Mouse (Mus musculus): ENCODE data around the gene Ankfn1. TPM values are rescaled to one million over a fixed set of nuclear protein-coding genes. Genes with fewer than 3 reads are reported as not detected.

The Ankfn1 gene
- polyA plus RNA-seq, 1 experiment = not detected

GRCm38 (mm10) chr11:89500961-89501360 is 276.5 kb downstream of the Ankfn1 start:
- Histone ChIP-seq H3K4me3 (ENCODE audit: insufficient read depth, low read depth, low read length) (no peak overlapping the region), H3K4me1 (ENCODE audit: control insufficient read depth, insufficient read depth, insufficient read length, low read length) (no peaks in the 10 kb centered on the region), H3K27ac (replicated peaks; ENCODE audit: low read depth, low read length) (no peak overlapping the region)

GRCm38 (mm10) chr11:89481084-89481483 is 296.4 kb downstream of the Ankfn1 start:
- no peaks in the 10 kb centered on the region for H3K4me1 ChIP-seq (ENCODE audit: control insufficient read depth, insufficient read depth, insufficient read length, low read length)
- H3K27ac ChIP-seq (replicated peaks; ENCODE audit: low read depth, low read length) = no peak overlapping the region
- H3K4me3 ChIP-seq (ENCODE audit: insufficient read depth, low read depth, low read length) = no peak overlapping the region

GRCm38 (mm10) chr11:89476927-89477326 is 300.5 kb downstream of the Ankfn1 start:
- H3K27ac ChIP-seq (replicated peaks; ENCODE audit: low read depth, low read length) = no peak overlapping the region
- no peaks in the 10 kb centered on the region for H3K4me1 ChIP-seq (ENCODE audit: control insufficient read depth, insufficient read depth, insufficient read length, low read length)
- no peak overlapping the region for H3K4me3 ChIP-seq (ENCODE audit: insufficient read depth, low read depth, low read length)

GRCm38 (mm10) chr11:89476047-89476446 is 301.4 kb downstream of the Ankfn1 start:
- H3K27ac ChIP-seq (replicated peaks; ENCODE audit: low read depth, low read length) = no peak overlapping the region
- no peak overlapping the region for H3K4me3 ChIP-seq (ENCODE audit: insufficient read depth, low read depth, low read length)
- no peaks in the 10 kb centered on the region for H3K4me1 ChIP-seq (ENCODE audit: control insufficient read depth, insufficient read depth, insufficient read length, low read length)

- no peak overlapping the region for H3K4me3 ChIP-seq (ENCODE audit: insufficient read depth, low read depth, low read length)
- no peak overlapping the region for H3K27ac ChIP-seq (replicated peaks; ENCODE audit: low read depth, low read length)
These were observed 304.6 kb downstream of the Ankfn1 start for GRCm38 (mm10) chr11:89472871-89473270.

GRCm38 (mm10) chr11:89465381-89465780 is 312.1 kb downstream of the Ankfn1 start:
- Histone ChIP-seq H3K4me3 (ENCODE audit: insufficient read depth, low read depth, low read length) (no peak overlapping the region), H3K27ac (replicated peaks; ENCODE audit: low read depth, low read length) (no peak overlapping the region), H3K4me1 (ENCODE audit: control insufficient read depth, insufficient read depth, insufficient read length, low read length) (no peaks in the 10 kb centered on the region)

More at GRCm38 (mm10) chr11:89472871-89473270, 304.6 kb downstream of the Ankfn1 start:
- no peaks in the 10 kb centered on the region for H3K4me1 ChIP-seq (ENCODE audit: control insufficient read depth, insufficient read depth, insufficient read length, low read length)

- H3K4me3 ChIP-seq (ENCODE audit: insufficient read depth, low read depth, low read length) = no peak overlapping the region
- no peaks in the 10 kb centered on the region; the same call in 1 of the 2 replicates for H3K4me1 ChIP-seq (ENCODE audit: control insufficient read depth, insufficient read depth, insufficient read length, low read length)
- no peak overlapping the region for H3K27ac ChIP-seq (replicated peaks; ENCODE audit: low read depth, low read length)
These were observed 315.2 kb downstream of the Ankfn1 start for GRCm38 (mm10) chr11:89462216-89462615.

- Histone ChIP-seq H3K4me3 (ENCODE audit: insufficient read depth, low read depth, low read length) (no peak overlapping the region), H3K4me1 (ENCODE audit: control insufficient read depth, insufficient read depth, insufficient read length, low read length) (no peaks in the 10 kb centered on the region; the same call in 1 of the 2 replicates), H3K27ac (replicated peaks; ENCODE audit: low read depth, low read length) (0 out of 2 replicates have a peak overlapping the region, but pooled peaks have one; percentile 33)
These were observed 318.0 kb downstream of the Ankfn1 start for GRCm38 (mm10) chr11:89459437-89459836.

- no peak overlapping the region for H3K4me3 ChIP-seq (ENCODE audit: insufficient read depth, low read depth, low read length)
- H3K4me1 ChIP-seq (ENCODE audit: control insufficient read depth, insufficient read depth, insufficient read length, low read length) = no peaks in the 10 kb centered on the region; the same call in 1 of the 2 replicates
- H3K27ac ChIP-seq (replicated peaks; ENCODE audit: low read depth, low read length) = no peak overlapping the region
These were observed 321.7 kb downstream of the Ankfn1 start for GRCm38 (mm10) chr11:89455647-89456231.

- Histone ChIP-seq H3K4me1 (ENCODE audit: control insufficient read depth, insufficient read depth, insufficient read length, low read length) (no peaks in the 10 kb centered on the region; the same call in 1 of the 2 replicates), H3K27ac (replicated peaks; ENCODE audit: low read depth, low read length) (no peak overlapping the region), H3K4me3 (ENCODE audit: insufficient read depth, low read depth, low read length) (no peak overlapping the region)
These were observed 322.8 kb downstream of the Ankfn1 start for GRCm38 (mm10) chr11:89454702-89455101.

GRCm38 (mm10) chr11:89452862-89453261 is 324.6 kb downstream of the Ankfn1 start:
- no peak overlapping the region for H3K27ac ChIP-seq (replicated peaks; ENCODE audit: low read depth, low read length)
- H3K4me3 ChIP-seq (ENCODE audit: insufficient read depth, low read depth, low read length) = no peak overlapping the region

GRCm38 (mm10) chr11:89450406-89450805 is 327.0 kb downstream of the Ankfn1 start:
- Histone ChIP-seq H3K4me3 (ENCODE audit: insufficient read depth, low read depth, low read length) (no peak overlapping the region), H3K27ac (replicated peaks; ENCODE audit: low read depth, low read length) (no peak overlapping the region), H3K4me1 (ENCODE audit: control insufficient read depth, insufficient read depth, insufficient read length, low read length) (no peaks in the 10 kb centered on the region)

More at GRCm38 (mm10) chr11:89452862-89453261, 324.6 kb downstream of the Ankfn1 start:
- no peaks in the 10 kb centered on the region for H3K4me1 ChIP-seq (ENCODE audit: control insufficient read depth, insufficient read depth, insufficient read length, low read length)

- H3K4me3 ChIP-seq (ENCODE audit: insufficient read depth, low read depth, low read length) = no peak overlapping the region
- no peaks in the 10 kb centered on the region for H3K4me1 ChIP-seq (ENCODE audit: control insufficient read depth, insufficient read depth, insufficient read length, low read length)
- no peak overlapping the region for H3K27ac ChIP-seq (replicated peaks; ENCODE audit: low read depth, low read length)
These were observed 328.5 kb downstream of the Ankfn1 start for GRCm38 (mm10) chr11:89448986-89449385.

- Histone ChIP-seq H3K27ac (replicated peaks; ENCODE audit: low read depth, low read length) (no peak overlapping the region), H3K4me3 (ENCODE audit: insufficient read depth, low read depth, low read length) (no peak overlapping the region), H3K4me1 (ENCODE audit: control insufficient read depth, insufficient read depth, insufficient read length, low read length) (no peaks in the 10 kb centered on the region)
These were observed 330.0 kb downstream of the Ankfn1 start for GRCm38 (mm10) chr11:89447477-89447876.

- Histone ChIP-seq H3K27ac (replicated peaks; ENCODE audit: low read depth, low read length) (no peak overlapping the region), H3K4me1 (ENCODE audit: control insufficient read depth, insufficient read depth, insufficient read length, low read length) (no peaks in the 10 kb centered on the region), H3K4me3 (ENCODE audit: insufficient read depth, low read depth, low read length) (no peak overlapping the region)
These were observed 336.9 kb downstream of the Ankfn1 start for GRCm38 (mm10) chr11:89440566-89440965.

- Histone ChIP-seq H3K4me1 (ENCODE audit: control insufficient read depth, insufficient read depth, insufficient read length, low read length) (peaks cover 2% of the 10 kb centered on the region; the same call in 1 of the 2 replicates), H3K27ac (replicated peaks; ENCODE audit: low read depth, low read length) (no peak overlapping the region), H3K4me3 (ENCODE audit: insufficient read depth, low read depth, low read length) (no peak overlapping the region)
These were observed 353.1 kb downstream of the Ankfn1 start for GRCm38 (mm10) chr11:89424358-89424757.
